Mouse (Mus musculus): ENCODE measurements at regions not wholly inside any gene's neighbourhood (a gene's known extent, or its start where the extent isn't known, plus 50 kb on each side); places are given as distances from the start of the nearest gene placed in this dataset.

DNA sequence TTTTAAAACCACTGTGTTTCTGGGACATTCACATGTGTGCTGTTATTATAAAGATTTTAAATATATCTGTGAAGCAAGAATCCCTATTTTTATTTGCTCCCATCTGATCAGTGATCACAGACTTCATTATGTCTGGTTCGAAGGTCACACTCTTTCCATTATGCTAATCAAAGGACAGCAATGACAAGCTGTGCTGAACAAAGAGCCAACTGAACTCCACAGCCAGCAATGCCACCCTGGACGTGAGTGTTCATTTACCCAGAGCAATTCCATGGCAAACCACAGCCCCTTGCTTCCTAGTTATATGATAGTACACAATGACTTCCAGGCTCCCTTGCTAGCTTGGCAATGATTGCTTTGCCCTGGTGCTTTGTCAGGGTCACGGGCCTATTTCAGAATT, 55.6 kb upstream of the Ccdc190 start:
- Histone ChIP-seq H3K4me2 (replicated peaks; ENCODE audit: low read depth, low read length) (no peak overlapping the region), H3K4me1 (ENCODE audit: control insufficient read depth, insufficient read depth, low read length) (no peaks in the 10 kb centered on the region), H3K9me3 (ENCODE audit: control insufficient read depth, low read length) (no peaks in the 10 kb centered on the region), H3K36me3 (ENCODE audit: control insufficient read depth, insufficient read depth, low read length) (no peaks in the 10 kb centered on the region), H3K27ac (ENCODE audit: low read depth, low read length) (no peak overlapping the region), H3K27me3 (ENCODE audit: control insufficient read depth, insufficient read depth, low read length) (0 out of 2 replicates have a peak, but pooled peaks cover 2% of the 10 kb centered on the region), H3K4me3 (ENCODE audit: low read length) (no peak overlapping the region), H3K9ac (ENCODE audit: low read depth, low read length) (no peak overlapping the region)
- ATAC-seq (ENCODE audit: low FRiP score, low TSS enrichment): no peak
- 49% methylated on average over 3 of the region's 3 CpGs for WGBS

DNA sequence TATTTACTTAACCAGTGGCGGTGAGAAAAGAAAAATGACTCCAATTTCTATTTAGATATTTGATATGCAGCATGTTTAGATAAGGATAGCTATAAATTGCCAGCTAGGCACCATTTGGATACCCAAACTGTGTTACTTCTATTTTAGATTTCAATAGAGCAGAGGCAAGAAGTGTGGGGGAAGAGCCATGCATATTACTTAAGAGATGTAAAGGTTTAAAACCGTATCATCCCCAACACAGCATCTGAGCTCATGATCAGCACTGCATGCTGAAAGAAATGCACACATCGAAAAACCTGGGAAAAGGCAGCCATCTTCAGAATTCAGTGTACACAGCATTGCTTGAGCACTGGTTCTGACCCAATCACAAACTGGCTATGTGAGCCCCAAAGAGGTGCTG, 59.8 kb upstream of the Ccdc190 start:
- Histone ChIP-seq H3K36me3 (ENCODE audit: control insufficient read depth, insufficient read depth, low read length) (no peaks in the 10 kb centered on the region), H3K4me2 (replicated peaks; ENCODE audit: low read depth, low read length) (no peak overlapping the region), H3K4me3 (ENCODE audit: low read length) (no peak overlapping the region), H3K27ac (ENCODE audit: low read depth, low read length) (no peak overlapping the region), H3K4me1 (ENCODE audit: control insufficient read depth, insufficient read depth, low read length) (no peaks in the 10 kb centered on the region), H3K27me3 (ENCODE audit: control insufficient read depth, insufficient read depth, low read length) (0 out of 2 replicates have a peak, but pooled peaks cover 2% of the 10 kb centered on the region), H3K9ac (ENCODE audit: low read depth, low read length) (no peak overlapping the region), H3K9me3 (ENCODE audit: control insufficient read depth, low read length) (no peaks in the 10 kb centered on the region)
- 46% methylated on average over 3 of the region's 3 CpGs for WGBS
- no peak for ATAC-seq (ENCODE audit: low FRiP score, low TSS enrichment)

DNA sequence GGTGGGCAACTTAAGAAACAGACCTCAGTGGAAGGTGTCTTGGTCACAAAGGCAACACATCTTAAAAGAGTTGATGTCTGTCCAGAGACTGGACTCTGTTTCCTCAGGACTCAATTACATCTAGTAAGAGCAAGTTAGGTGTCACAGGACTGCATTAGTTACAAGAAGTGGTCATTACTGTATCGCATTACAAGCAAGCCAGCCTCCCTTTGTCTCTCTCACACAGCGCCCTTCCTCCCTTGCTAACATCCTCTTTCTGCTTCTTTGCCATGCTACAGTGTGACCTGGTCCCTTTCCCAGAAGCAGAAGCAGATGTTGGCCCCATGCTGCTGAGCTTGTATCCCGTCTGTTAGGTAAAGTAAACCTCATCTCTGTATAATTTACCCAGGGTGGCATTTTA, 61.0 kb upstream of the Ccdc190 start:
- Histone ChIP-seq H3K4me3 (ENCODE audit: low read length) (no peak overlapping the region), H3K4me1 (ENCODE audit: control insufficient read depth, insufficient read depth, low read length) (no peaks in the 10 kb centered on the region), H3K27ac (ENCODE audit: low read depth, low read length) (no peak overlapping the region), H3K9me3 (ENCODE audit: control insufficient read depth, low read length) (no peaks in the 10 kb centered on the region), H3K4me2 (replicated peaks; ENCODE audit: low read depth, low read length) (no peak overlapping the region), H3K27me3 (ENCODE audit: control insufficient read depth, insufficient read depth, low read length) (peaks cover 2% of the 10 kb centered on the region; the same call in 1 of the 2 replicates), H3K36me3 (ENCODE audit: control insufficient read depth, insufficient read depth, low read length) (no peaks in the 10 kb centered on the region), H3K9ac (ENCODE audit: low read depth, low read length) (no peak overlapping the region)
- ATAC-seq (ENCODE audit: low FRiP score, low TSS enrichment): peak; percentile 80; the same call in 1 of the 2 replicates
- 33% methylated on average over 3 of the region's 3 CpGs for WGBS

DNA sequence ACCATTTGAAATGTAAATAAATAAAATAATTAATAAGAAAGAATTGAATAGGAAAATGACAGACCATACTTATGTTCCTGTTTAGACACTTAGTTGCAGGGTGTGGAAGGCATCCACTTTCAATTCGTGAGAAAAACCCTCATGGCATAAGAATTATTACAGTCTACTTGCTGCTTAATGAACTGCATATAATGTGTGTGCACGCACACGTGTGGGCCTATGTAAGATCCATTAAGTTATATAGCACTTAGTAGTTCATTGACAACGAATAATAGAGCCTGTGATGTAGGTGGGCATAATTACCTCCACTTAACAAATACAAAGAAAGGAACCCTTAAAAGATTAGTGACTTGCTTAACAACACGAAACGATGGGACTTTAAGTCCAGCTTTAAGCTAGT, 61.6 kb upstream of the Ccdc190 start:
- Histone ChIP-seq H3K9me3 (ENCODE audit: control insufficient read depth, low read length) (no peaks in the 10 kb centered on the region), H3K27me3 (ENCODE audit: control insufficient read depth, insufficient read depth, low read length) (peaks cover 2% of the 10 kb centered on the region; the same call in 1 of the 2 replicates), H3K4me1 (ENCODE audit: control insufficient read depth, insufficient read depth, low read length) (no peaks in the 10 kb centered on the region), H3K9ac (ENCODE audit: low read depth, low read length) (no peak overlapping the region), H3K4me2 (replicated peaks; ENCODE audit: low read depth, low read length) (no peak overlapping the region), H3K4me3 (ENCODE audit: low read length) (no peak overlapping the region), H3K36me3 (ENCODE audit: control insufficient read depth, insufficient read depth, low read length) (no peaks in the 10 kb centered on the region), H3K27ac (ENCODE audit: low read depth, low read length) (no peak overlapping the region)
- ATAC-seq (ENCODE audit: low FRiP score, low TSS enrichment): no peak
- 33% methylated on average over 6 of the region's 6 CpGs for WGBS

DNA sequence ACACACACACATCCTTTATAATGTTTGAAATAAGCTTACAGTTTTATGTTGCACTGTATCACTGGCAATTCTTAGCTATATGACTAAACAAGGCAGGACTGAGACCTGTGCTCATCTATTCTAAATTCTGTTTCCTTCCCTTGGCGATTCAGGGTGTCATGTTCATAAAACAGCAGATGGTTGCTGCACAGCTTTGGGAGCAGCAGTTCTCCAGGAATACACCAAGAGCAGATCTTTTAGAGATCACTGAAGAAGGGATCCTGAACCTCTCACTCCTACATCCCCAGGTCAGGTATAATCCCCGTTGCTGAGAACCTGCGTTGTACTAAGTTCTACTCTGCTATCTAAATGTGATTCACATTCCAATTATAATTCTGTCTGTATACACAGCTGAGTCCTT, 69.4 kb upstream of the Ccdc190 start:
- H3K9ac ChIP-seq (ENCODE audit: low read depth, low read length): no peak overlapping the region
- ATAC-seq (ENCODE audit: low FRiP score, low TSS enrichment): no peak
- H3K27ac ChIP-seq (ENCODE audit: low read depth, low read length): no peak overlapping the region
- H3K4me1 ChIP-seq (ENCODE audit: control insufficient read depth, insufficient read depth, low read length): no peaks in the 10 kb centered on the region
- H3K4me3 ChIP-seq (ENCODE audit: low read length): no peak overlapping the region
- no peaks in the 10 kb centered on the region for H3K9me3 ChIP-seq (ENCODE audit: control insufficient read depth, low read length)
- WGBS: 84% methylated on average over 3 of the region's 3 CpGs
- no peaks in the 10 kb centered on the region; the same call in 1 of the 2 replicates for H3K27me3 ChIP-seq (ENCODE audit: control insufficient read depth, insufficient read depth, low read length)
- no peaks in the 10 kb centered on the region for H3K36me3 ChIP-seq (ENCODE audit: control insufficient read depth, insufficient read depth, low read length)
- H3K4me2 ChIP-seq (replicated peaks; ENCODE audit: low read depth, low read length): no peak overlapping the region

DNA sequence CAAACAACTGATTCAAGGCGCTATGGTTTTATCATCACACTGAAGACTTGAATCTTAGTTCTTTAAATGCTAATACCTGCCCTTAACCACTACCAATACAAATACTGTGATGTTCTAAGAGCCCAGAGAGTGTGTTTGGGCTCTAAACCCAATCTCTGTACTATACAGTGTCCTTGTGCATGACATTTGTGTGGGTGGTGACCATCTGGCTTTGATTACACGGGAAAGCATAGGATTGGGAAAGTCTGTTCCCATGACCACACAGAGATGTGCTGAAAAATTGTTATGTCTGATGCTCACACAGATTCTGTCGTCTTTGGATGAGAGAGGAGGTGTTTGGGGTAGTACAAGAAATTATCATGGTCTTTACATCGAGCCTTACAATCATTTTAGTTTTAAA, 76.8 kb upstream of the Ccdc190 start:
- Histone ChIP-seq H3K9ac (ENCODE audit: low read depth, low read length) (no peak overlapping the region), H3K27me3 (ENCODE audit: control insufficient read depth, insufficient read depth, low read length) (no peaks in the 10 kb centered on the region), H3K36me3 (ENCODE audit: control insufficient read depth, insufficient read depth, low read length) (no peaks in the 10 kb centered on the region), H3K4me1 (ENCODE audit: control insufficient read depth, insufficient read depth, low read length) (no peaks in the 10 kb centered on the region), H3K9me3 (ENCODE audit: control insufficient read depth, low read length) (no peaks in the 10 kb centered on the region), H3K4me2 (replicated peaks; ENCODE audit: low read depth, low read length) (no peak overlapping the region), H3K27ac (ENCODE audit: low read depth, low read length) (no peak overlapping the region), H3K4me3 (ENCODE audit: low read length) (no peak overlapping the region)
- 56% methylated on average over 4 of the region's 4 CpGs for WGBS
- ATAC-seq (ENCODE audit: low FRiP score, low TSS enrichment): no peak

DNA sequence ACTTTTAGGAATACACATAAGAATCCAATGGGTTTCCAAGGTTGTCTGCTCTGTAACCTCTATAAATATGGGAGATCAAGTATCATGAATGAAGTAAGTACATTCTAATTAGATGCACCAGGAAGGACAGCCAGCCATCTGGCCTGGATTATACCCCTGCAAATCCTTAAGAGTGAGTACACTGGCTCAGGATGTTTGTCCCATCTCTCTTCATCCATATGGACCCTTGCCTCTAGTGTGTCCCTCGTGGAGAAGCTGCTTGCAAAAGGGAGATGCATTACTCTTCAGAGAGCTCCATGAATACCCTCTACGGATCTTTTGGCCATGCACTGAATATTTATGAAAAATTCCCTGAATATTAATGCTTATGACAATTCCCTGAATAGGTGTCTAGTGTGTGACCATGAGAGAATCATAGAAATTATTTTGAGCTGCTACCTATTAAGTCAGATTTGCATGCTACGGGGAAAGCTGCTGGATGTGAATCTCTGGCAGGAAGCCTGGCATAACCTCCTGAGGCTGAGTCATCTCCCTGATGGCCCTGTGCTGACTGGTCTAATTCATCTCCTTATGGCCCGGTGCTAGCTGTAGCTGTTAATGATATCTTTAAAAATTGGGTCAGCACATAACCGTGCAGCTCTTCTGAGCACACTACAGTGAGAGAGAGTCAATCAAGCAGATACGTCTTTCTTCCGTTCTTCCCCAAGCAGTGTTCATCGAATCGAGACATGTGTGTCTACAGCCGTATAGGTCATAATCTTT, 80.0 kb upstream of the Ccdc190 start:
- Histone ChIP-seq H3K9ac (ENCODE audit: low read depth, low read length) (no peak overlapping the region), H3K27ac (ENCODE audit: low read depth, low read length) (no peak overlapping the region), H3K4me3 (ENCODE audit: low read length) (no peak overlapping the region), H3K36me3 (ENCODE audit: control insufficient read depth, insufficient read depth, low read length) (no peaks in the 10 kb centered on the region), H3K27me3 (ENCODE audit: control insufficient read depth, insufficient read depth, low read length) (no peaks in the 10 kb centered on the region), H3K4me1 (ENCODE audit: control insufficient read depth, insufficient read depth, low read length) (no peaks in the 10 kb centered on the region), H3K9me3 (ENCODE audit: control insufficient read depth, low read length) (no peaks in the 10 kb centered on the region), H3K4me2 (replicated peaks; ENCODE audit: low read depth, low read length) (no peak overlapping the region)
- no peak for ATAC-seq (ENCODE audit: low FRiP score, low TSS enrichment)
- WGBS: 85% methylated on average over 10 of the region's 10 CpGs

DNA sequence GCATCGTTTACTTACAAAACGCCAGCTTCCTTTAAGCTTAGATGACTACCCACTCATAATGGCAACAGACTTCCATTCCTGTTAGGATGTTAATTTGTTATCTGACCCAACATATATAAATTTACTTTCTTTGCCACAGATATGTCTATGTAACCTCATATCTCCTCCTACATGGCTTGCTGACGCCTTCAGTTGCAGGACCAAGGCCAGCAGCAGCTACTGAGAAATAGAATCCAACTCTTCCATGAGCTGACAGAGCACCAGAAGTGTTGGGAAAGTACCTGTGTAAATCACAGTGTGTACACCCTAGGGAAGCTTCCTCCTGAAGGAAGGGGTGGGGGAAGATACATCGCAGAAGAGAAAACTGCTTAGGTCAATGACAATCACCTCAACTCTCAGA, 86.0 kb upstream of the Ccdc190 start:
- H3K36me3 ChIP-seq (ENCODE audit: control insufficient read depth, insufficient read depth, low read length): no peaks in the 10 kb centered on the region
- 78% methylated on average over 4 of the region's 4 CpGs for WGBS

DNA sequence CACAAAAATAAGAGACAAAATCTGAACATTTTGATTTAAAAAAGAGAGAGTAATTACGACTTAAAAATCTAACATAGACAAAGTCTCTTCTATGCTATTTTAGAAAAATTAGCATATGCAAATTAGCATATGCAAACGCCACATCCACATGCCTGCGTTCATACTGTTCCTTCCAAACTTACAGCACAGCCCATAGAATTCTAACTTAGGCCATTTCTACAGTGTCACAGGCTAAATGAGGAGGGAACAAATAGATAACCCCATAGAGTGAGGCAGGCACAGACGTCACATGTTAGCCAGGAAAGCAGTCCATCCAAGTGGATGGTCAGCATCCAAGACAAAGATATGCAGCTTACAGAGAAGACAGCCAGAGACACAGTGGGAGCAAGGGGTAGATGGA, 87.5 kb upstream of the Ccdc190 start:
- 88% methylated on average over 4 of the region's 4 CpGs for WGBS
- no peak overlapping the region for H3K4me2 ChIP-seq (replicated peaks; ENCODE audit: low read depth, low read length)
- H3K4me3 ChIP-seq (ENCODE audit: low read length): no peak overlapping the region
- no peak for ATAC-seq (ENCODE audit: low FRiP score, low TSS enrichment)
- H3K36me3 ChIP-seq (ENCODE audit: control insufficient read depth, insufficient read depth, low read length): no peaks in the 10 kb centered on the region
- no peaks in the 10 kb centered on the region for H3K9me3 ChIP-seq (ENCODE audit: control insufficient read depth, low read length)
- H3K27ac ChIP-seq (ENCODE audit: low read depth, low read length): no peak overlapping the region
- H3K27me3 ChIP-seq (ENCODE audit: control insufficient read depth, insufficient read depth, low read length): no peaks in the 10 kb centered on the region
- no peaks in the 10 kb centered on the region for H3K4me1 ChIP-seq (ENCODE audit: control insufficient read depth, insufficient read depth, low read length)
- no peak overlapping the region for H3K9ac ChIP-seq (ENCODE audit: low read depth, low read length)

More for the DNA sequence above, 86.0 kb upstream of the Ccdc190 start:
- Histone ChIP-seq H3K27ac (ENCODE audit: low read depth, low read length) (no peak overlapping the region), H3K27me3 (ENCODE audit: control insufficient read depth, insufficient read depth, low read length) (no peaks in the 10 kb centered on the region), H3K4me2 (replicated peaks; ENCODE audit: low read depth, low read length) (no peak overlapping the region), H3K9me3 (ENCODE audit: control insufficient read depth, low read length) (no peaks in the 10 kb centered on the region), H3K9ac (ENCODE audit: low read depth, low read length) (no peak overlapping the region), H3K4me1 (ENCODE audit: control insufficient read depth, insufficient read depth, low read length) (no peaks in the 10 kb centered on the region), H3K4me3 (ENCODE audit: low read length) (no peak overlapping the region)
- no peak for ATAC-seq (ENCODE audit: low FRiP score, low TSS enrichment)
